Mouse (Mus musculus) forebrain, embryonic 10.5 days (tissue): ENCODE results near the gene Sgcd. TPM values are rescaled to one million over a fixed set of nuclear protein-coding genes. Genes with fewer than 3 reads are reported as not detected.

Experiments
- DNase-seq: peaks from one replicate; pipeline ENCODE4 v3.0.0-alpha.2; 2017; ENCODE audit warnings: low spot score; ENCODE audit errors: extremely low spot score
- H3K27ac ChIP-seq: fragments of 300-500 bp; sonication (generic); 2 replicates; pipeline ENCODE4 v1.5.1; 2016; ENCODE audit warnings: mild to moderate bottlenecking
- H3K27me3 ChIP-seq: fragments of 300-500 bp; sonication (generic); 2 replicates; pipeline ENCODE4 v1.6.1; 2016; ENCODE audit warnings: mild to moderate bottlenecking; ENCODE audit not compliant: poor library complexity, severe bottlenecking
- H3K36me3 ChIP-seq: fragments of 300-500 bp; sonication (generic); replicated peaks from 2 replicates; pipeline ENCODE4 v1.6.1; 2016; ENCODE audit warnings: mild to moderate bottlenecking, moderate library complexity
- H3K4me1 ChIP-seq: fragments of 300-500 bp; sonication (generic); 2 replicates; pipeline ENCODE4 v1.6.1; 2016
- H3K4me3 ChIP-seq: fragments of 300-500 bp; sonication (generic); 2 replicates; pipeline ENCODE4 v1.5.1; 2016; ENCODE audit warnings: mild to moderate bottlenecking, moderate library complexity
- H3K9me3 ChIP-seq: fragments of 300-500 bp; sonication (generic); 2 replicates; pipeline ENCODE4 v1.6.1; 2016; ENCODE audit warnings: mild to moderate bottlenecking, moderate library complexity
- WGBS: fragments of 180-500 bp; shearing (Covaris S2); methylation state at CpG from one replicate; pipeline ENCODE4 v1.1.7; 2016; 5-methylcytosine and 5-hydroxymethylcytosine counted together
- polyA plus RNA-seq: library from polyadenylated mRNA; unstranded; fragments of >200 nt; fragmentation: Nextera tagmentation; extraction: Ambion mirVana; gene quantifications from 2 replicates; pipeline ENCODE4 v1.2.1, GENCODE M21; 2016

Gene Sgcd
- polyA plus RNA-seq, 1 experiment from 2014 or later, result 2.0 TPM

DNA sequence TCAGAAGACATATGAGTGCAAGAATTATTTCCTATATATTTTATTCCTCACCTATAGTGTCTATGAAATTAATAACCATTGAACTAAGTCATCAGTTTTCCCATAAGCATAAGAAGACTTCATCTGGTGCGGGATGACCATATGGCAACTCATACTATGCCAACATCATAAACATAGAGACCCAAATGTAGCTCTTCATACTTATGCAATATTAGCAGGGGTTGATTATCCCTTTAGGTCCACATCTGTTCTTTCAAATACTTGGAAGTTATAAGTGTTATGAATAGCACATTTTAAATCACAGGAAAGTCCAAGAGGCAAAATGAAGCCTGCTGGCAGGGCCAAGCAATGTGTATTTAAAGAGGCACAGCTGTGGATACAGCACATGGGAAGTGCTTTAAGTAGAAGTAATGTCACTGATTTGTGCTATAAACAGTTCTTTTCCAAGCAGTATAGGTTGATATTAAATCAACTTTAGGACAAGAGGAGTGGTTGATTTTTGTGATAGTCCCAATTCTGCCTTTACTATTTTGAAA, 690.9 kb downstream of the Sgcd start:
- no peak for DNase-seq
- 95% methylated on average over 1 of the region's 1 CpGs for WGBS
- no peaks in the 10 kb centered on the region for H3K27me3 ChIP-seq
- no peak overlapping the region for H3K4me3 ChIP-seq
- no peaks in the 10 kb centered on the region for H3K9me3 ChIP-seq
- no peaks in the 10 kb centered on the region for H3K4me1 ChIP-seq
- no peaks in the 10 kb centered on the region for H3K36me3 ChIP-seq
- H3K27ac ChIP-seq, result no peak overlapping the region

- Histone ChIP-seq H3K4me3 (no peak overlapping the region), H3K4me1 (no peaks in the 10 kb centered on the region), H3K27me3 (no peaks in the 10 kb centered on the region), H3K9me3 (no peaks in the 10 kb centered on the region), H3K36me3 (no peaks in the 10 kb centered on the region), H3K27ac (no peak overlapping the region)
- 84% methylated on average over 1 of the region's 1 CpGs for WGBS
- no peak for DNase-seq
These were observed 694.0 kb downstream of the Sgcd start for GRCm38 (mm10) chr11:47294741-47295140.

- no peaks in the 10 kb centered on the region for H3K9me3 ChIP-seq
- no peaks in the 10 kb centered on the region for H3K27me3 ChIP-seq
- WGBS, result 23% methylated on average over 4 of the region's 4 CpGs
- no peak overlapping the region for H3K27ac ChIP-seq
- H3K4me1 ChIP-seq, result peaks cover 3% of the 10 kb centered on the region; the same call in 1 of the 2 replicates
- H3K4me3 ChIP-seq, result no peak overlapping the region
- no peak for DNase-seq
- no peaks in the 10 kb centered on the region for H3K36me3 ChIP-seq
These were observed 712.2 kb downstream of the Sgcd start for GRCm38 (mm10) chr11:47276586-47276985.

- Histone ChIP-seq H3K4me1 (no peaks in the 10 kb centered on the region), H3K36me3 (no peaks in the 10 kb centered on the region), H3K9me3 (no peaks in the 10 kb centered on the region), H3K4me3 (no peak overlapping the region), H3K27ac (no peak overlapping the region), H3K27me3 (no peaks in the 10 kb centered on the region)
- DNase-seq, result no peak
- 87% methylated on average over 4 of the region's 4 CpGs for WGBS
These were observed 720.2 kb downstream of the Sgcd start for GRCm38 (mm10) chr11:47268556-47268955.

DNA sequence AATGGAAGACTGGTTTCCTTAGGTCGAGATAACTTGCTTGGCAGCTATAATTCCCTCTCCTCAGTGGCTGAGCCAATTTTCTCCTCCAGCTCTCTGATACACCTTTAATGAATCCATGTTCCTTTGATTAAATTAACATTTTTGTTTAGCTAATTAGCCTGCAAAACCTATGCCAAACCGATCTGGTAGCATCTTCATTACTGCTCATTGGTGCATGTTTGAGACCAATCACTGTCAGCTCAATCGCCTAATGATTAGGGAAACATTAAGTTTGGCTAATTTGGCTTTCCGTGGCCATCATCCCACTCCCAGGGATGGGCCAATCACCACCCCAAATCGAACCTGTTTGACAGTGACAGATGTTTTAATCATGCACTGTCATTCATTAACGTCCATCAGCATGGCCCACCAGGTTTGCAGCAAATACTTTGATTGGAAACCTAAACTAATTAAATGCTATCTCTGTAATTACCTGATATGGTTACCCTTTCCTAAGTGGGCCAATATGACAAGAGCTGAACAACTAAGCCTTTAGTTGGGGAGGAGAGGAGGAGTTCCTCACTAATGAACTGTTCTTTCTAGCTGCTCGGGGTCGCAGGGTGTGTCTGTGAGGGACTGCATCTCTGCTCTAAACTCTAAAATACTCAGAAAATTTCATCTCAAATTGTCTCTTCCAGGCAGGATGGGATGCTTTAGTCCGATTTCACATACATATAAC, 724.3 kb downstream of the Sgcd start:
- Histone ChIP-seq H3K27me3 (no peaks in the 10 kb centered on the region), H3K27ac (no peak overlapping the region), H3K4me3 (no peak overlapping the region), H3K36me3 (no peaks in the 10 kb centered on the region), H3K4me1 (no peaks in the 10 kb centered on the region), H3K9me3 (no peaks in the 10 kb centered on the region)
- DNase-seq, result no peak
- WGBS, result 81% methylated on average over 9 of the region's 9 CpGs

- no peak for DNase-seq
These were observed 738.5 kb downstream of the Sgcd start for GRCm38 (mm10) chr11:47250301-47250700.

DNA sequence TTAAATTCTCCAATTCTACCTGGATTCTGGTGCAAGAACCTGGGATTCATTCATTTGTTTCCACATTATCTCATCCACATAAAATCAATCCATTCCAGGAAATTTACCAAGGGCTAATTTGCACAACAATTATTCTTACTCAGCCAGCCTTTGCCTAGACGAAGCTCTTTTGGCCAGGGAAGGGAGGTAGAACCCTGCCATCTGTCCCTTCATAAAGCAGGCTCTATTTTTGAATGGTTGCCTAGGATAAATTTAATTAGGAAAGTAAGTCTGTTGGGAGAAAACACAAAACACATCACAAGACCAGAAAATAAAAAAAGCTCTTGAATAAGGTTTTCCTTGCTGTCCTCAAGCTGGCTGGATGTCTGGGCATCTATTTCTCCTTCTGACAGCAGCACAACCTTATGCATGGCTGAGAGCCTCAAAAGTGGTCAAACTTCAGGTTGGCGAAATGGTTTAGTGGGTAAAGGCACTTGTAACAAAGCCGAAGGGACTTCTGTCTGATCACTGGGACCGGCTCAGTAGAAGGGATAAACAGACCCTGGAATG, 740.4 kb downstream of the Sgcd start:
- Histone ChIP-seq H3K36me3 (no peaks in the 10 kb centered on the region), H3K9me3 (no peaks in the 10 kb centered on the region), H3K4me1 (peaks cover 23% of the 10 kb centered on the region; the same call in 1 of the 2 replicates), H3K27me3 (no peaks in the 10 kb centered on the region), H3K27ac (no peak overlapping the region), H3K4me3 (no peak overlapping the region)
- no peak for DNase-seq
- 76% methylated on average over 4 of the region's 4 CpGs for WGBS

More at GRCm38 (mm10) chr11:47250301-47250700, 738.5 kb downstream of the Sgcd start:
- no peaks in the 10 kb centered on the region for H3K27me3 ChIP-seq
- no peak overlapping the region for H3K27ac ChIP-seq
- peaks cover 23% of the 10 kb centered on the region; the same call in 1 of the 2 replicates for H3K4me1 ChIP-seq
- H3K9me3 ChIP-seq, result no peaks in the 10 kb centered on the region
- H3K4me3 ChIP-seq, result no peak overlapping the region
- 81% methylated on average over 7 of the region's 7 CpGs for WGBS
- H3K36me3 ChIP-seq, result no peaks in the 10 kb centered on the region

GRCm38 (mm10) chr11:47247703-47248344, 740.9 kb downstream of the Sgcd start:
- Histone ChIP-seq H3K4me1 (peaks cover 23% of the 10 kb centered on the region; the same call in 1 of the 2 replicates), H3K27me3 (no peaks in the 10 kb centered on the region), H3K27ac (no peak overlapping the region), H3K36me3 (no peaks in the 10 kb centered on the region), H3K9me3 (no peaks in the 10 kb centered on the region), H3K4me3 (no peak overlapping the region)
- WGBS, result 89% methylated on average over 8 of the region's 8 CpGs
- DNase-seq, result no peak

GRCm38 (mm10) chr11:47242401-47242800, 746.4 kb downstream of the Sgcd start:
- H3K27me3 ChIP-seq, result no peaks in the 10 kb centered on the region
- H3K4me1 ChIP-seq, result peaks cover 6% of the 10 kb centered on the region; the same call in 1 of the 2 replicates
- H3K36me3 ChIP-seq, result no peaks in the 10 kb centered on the region
- DNase-seq, result no peak
- WGBS, result 48% methylated on average over 1 of the region's 1 CpGs
- H3K4me3 ChIP-seq, result no peak overlapping the region
- no peak overlapping the region for H3K27ac ChIP-seq
- no peaks in the 10 kb centered on the region for H3K9me3 ChIP-seq

DNA sequence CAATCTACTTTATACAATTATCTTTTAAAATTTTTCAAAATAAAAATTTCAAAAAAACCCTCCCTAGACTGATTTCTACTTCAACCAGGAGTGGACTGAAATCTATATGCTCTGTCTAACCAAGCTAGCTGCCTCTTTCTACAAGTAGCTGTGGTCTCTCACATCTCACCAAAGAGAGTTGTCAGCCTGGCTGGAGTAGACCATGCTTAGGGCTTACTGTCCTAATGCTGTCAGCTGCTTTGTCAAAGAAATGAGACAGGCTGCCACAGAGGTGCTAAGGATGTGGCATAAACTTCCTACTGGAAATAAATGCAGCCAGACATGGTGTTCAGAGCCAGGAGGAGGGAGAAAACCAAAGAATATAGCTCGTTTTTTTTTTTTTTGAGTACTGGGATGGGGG, 760.5 kb downstream of the Sgcd start:
- no peak overlapping the region for H3K27ac ChIP-seq
- no peaks in the 10 kb centered on the region for H3K36me3 ChIP-seq
- H3K9me3 ChIP-seq, result no peaks in the 10 kb centered on the region
- H3K27me3 ChIP-seq, result no peaks in the 10 kb centered on the region
- no peaks in the 10 kb centered on the region for H3K4me1 ChIP-seq
- WGBS, result 57% methylated on average over 1 of the region's 1 CpGs
- DNase-seq, result no peak
- no peak overlapping the region for H3K4me3 ChIP-seq

DNA sequence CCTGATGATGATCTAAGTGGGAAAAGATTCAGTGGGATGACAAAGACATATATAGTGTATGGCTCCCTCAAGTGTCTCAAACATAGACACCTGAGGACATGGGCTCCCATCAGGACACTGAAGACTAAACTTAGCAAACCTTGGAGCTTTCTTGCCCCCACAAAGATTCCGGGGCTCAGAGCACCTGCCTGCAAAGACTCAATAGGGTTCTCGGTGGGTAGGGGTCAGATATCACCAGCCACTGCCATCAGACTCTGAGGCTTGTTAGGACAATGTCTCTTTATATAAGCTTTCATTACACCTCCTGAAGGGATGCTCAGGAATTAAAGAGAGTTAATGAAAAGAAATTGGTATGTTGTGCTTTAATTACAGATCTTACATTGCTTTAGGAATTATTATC, 764.6 kb downstream of the Sgcd start:
- no peaks in the 10 kb centered on the region for H3K9me3 ChIP-seq
- H3K4me1 ChIP-seq, result no peaks in the 10 kb centered on the region
- 75% methylated on average over 2 of the region's 2 CpGs for WGBS
- DNase-seq, result no peak
- H3K27ac ChIP-seq, result no peak overlapping the region
- H3K4me3 ChIP-seq, result no peak overlapping the region
- H3K36me3 ChIP-seq, result no peaks in the 10 kb centered on the region
- H3K27me3 ChIP-seq, result no peaks in the 10 kb centered on the region

GRCm38 (mm10) chr11:47211531-47211930, 777.2 kb downstream of the Sgcd start:
- Histone ChIP-seq H3K36me3 (no peaks in the 10 kb centered on the region), H3K9me3 (no peaks in the 10 kb centered on the region), H3K27me3 (no peaks in the 10 kb centered on the region), H3K4me1 (no peaks in the 10 kb centered on the region), H3K27ac (no peak overlapping the region), H3K4me3 (no peak overlapping the region)
- WGBS, result 80% methylated on average over 8 of the region's 8 CpGs
- no peak for DNase-seq

DNA sequence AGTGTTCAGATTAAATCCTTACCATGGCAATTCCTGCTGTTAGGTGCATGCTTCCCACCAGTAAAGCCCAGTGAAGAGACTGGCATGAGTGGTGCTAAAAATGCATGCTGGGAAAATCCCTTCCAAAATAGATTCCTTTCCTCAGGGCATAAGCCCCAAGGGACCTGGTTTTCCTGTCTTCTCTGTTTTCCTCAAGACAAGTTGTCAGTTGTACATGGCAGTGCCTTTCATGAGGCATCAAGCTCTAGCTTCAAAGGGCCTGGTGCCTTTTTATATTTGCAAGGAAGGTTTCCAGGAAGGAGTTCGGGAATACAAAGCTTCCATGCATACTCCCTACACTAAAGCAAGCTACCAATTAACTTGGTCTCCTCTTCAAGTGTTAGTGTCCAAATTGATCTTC, 782.3 kb downstream of the Sgcd start:
- Histone ChIP-seq H3K4me1 (0 out of 2 replicates have a peak, but pooled peaks cover 1% of the 10 kb centered on the region), H3K27ac (no peak overlapping the region), H3K9me3 (no peaks in the 10 kb centered on the region), H3K36me3 (no peaks in the 10 kb centered on the region), H3K4me3 (no peak overlapping the region), H3K27me3 (no peaks in the 10 kb centered on the region)
- 78% methylated on average over 1 of the region's 1 CpGs for WGBS
- DNase-seq, result no peak
